Mouse (Mus musculus): ENCODE measurements around the gene Ddr1.
A peak's percentile ranks its signal among the peaks of the same experiment; 100 is the strongest.

The Ddr1 gene

GRCm38 (mm10) chr17:35720340-35720727 lies 15.9 kb upstream of the Ddr1 start:
- no peak for DNase-seq (ENCODE audit: low read depth, low spot score)

- no peak for DNase-seq (ENCODE audit: low read depth, low spot score)
Measured at GRCm38 (mm10) chr17:35719616-35720339, 15.4 kb upstream of the Ddr1 start.

- DNase-seq (ENCODE audit: low read depth, low spot score), result no peak
Measured at GRCm38 (mm10) chr17:35717080-35717479, 12.7 kb upstream of the Ddr1 start.

- no peak for DNase-seq (ENCODE audit: low read depth, low spot score)
Measured at GRCm38 (mm10) chr17:35716114-35716513, 11.7 kb upstream of the Ddr1 start.

- DNase-seq (ENCODE audit: low read depth, low spot score), result no peak
Measured at GRCm38 (mm10) chr17:35710705-35711347, 6.4 kb upstream of the Ddr1 start.

- DNase-seq (ENCODE audit: low read depth, low spot score), result no peak
Measured at GRCm38 (mm10) chr17:35708611-35709010, 4.2 kb upstream of the Ddr1 start.

- DNase-seq (ENCODE audit: low read depth, low spot score), result no peak
Measured at GRCm38 (mm10) chr17:35707929-35708328, 3.5 kb upstream of the Ddr1 start.

- no peak for DNase-seq (ENCODE audit: low read depth, low spot score)
Measured at GRCm38 (mm10) chr17:35705836-35706235, 1.4 kb upstream of the Ddr1 start.

GRCm38 (mm10) chr17:35703751-35704271 lies 610 bp downstream of the Ddr1 start:
- no peak for DNase-seq (ENCODE audit: low read depth, low spot score)

- no peak for DNase-seq (ENCODE audit: low read depth, low spot score)
Measured at GRCm38 (mm10) chr17:35703065-35703464, 1.4 kb downstream of the Ddr1 start.

- DNase-seq (ENCODE audit: low read depth, low spot score), result no peak
Measured at GRCm38 (mm10) chr17:35702605-35703004, 1.8 kb downstream of the Ddr1 start.

GRCm38 (mm10) chr17:35701978-35702461 lies 2.4 kb downstream of the Ddr1 start:
- DNase-seq (ENCODE audit: low read depth, low spot score), result no peak

GRCm38 (mm10) chr17:35701203-35701977 lies 3.0 kb downstream of the Ddr1 start:
- DNase-seq (ENCODE audit: low read depth, low spot score), result no peak

GRCm38 (mm10) chr17:35700371-35700961 lies 4.0 kb downstream of the Ddr1 start:
- DNase-seq (ENCODE audit: low read depth, low spot score), result no peak

GRCm38 (mm10) chr17:35699919-35700318 lies 4.5 kb downstream of the Ddr1 start:
- DNase-seq (ENCODE audit: low read depth, low spot score), result no peak

GRCm38 (mm10) chr17:35698501-35698883 lies 5.9 kb downstream of the Ddr1 start:
- DNase-seq (ENCODE audit: low read depth, low spot score), result no peak

GRCm38 (mm10) chr17:35697759-35698500 lies 6.5 kb downstream of the Ddr1 start:
- DNase-seq (ENCODE audit: low read depth, low spot score), result no peak

- DNase-seq (ENCODE audit: low read depth, low spot score), result no peak
Measured at GRCm38 (mm10) chr17:35697429-35697758, 7.0 kb downstream of the Ddr1 start.

GRCm38 (mm10) chr17:35696691-35697090 lies 7.7 kb downstream of the Ddr1 start:
- DNase-seq (ENCODE audit: low read depth, low spot score), result no peak

GRCm38 (mm10) chr17:35695289-35695688 lies 9.1 kb downstream of the Ddr1 start:
- DNase-seq (ENCODE audit: low read depth, low spot score), result peak; percentile 8

GRCm38 (mm10) chr17:35693906-35694305 lies 10.5 kb downstream of the Ddr1 start:
- DNase-seq (ENCODE audit: low read depth, low spot score), result no peak

Data from c-Kit-negative CD71-positive TER-119-positive erythroid progenitor cells, embryonic 14.5 days (primary cell).